Mouse (Mus musculus): ENCODE measurements around the gene Olfr1283. TPM values are rescaled to one million over a fixed set of nuclear protein-coding genes. Genes with fewer than 3 reads are reported as not detected.
"Not testable (repeated sequence)": the region's sequence is repeated elsewhere in the genome, so short reads cannot be mapped to it uniquely, and the experiment has no call there.

Gene Olfr1283
- not detected in 2 replicates for polyA plus RNA-seq (2015; fragmentation: Nextera tagmentation; extraction: Ambion mirVana)

DNA sequence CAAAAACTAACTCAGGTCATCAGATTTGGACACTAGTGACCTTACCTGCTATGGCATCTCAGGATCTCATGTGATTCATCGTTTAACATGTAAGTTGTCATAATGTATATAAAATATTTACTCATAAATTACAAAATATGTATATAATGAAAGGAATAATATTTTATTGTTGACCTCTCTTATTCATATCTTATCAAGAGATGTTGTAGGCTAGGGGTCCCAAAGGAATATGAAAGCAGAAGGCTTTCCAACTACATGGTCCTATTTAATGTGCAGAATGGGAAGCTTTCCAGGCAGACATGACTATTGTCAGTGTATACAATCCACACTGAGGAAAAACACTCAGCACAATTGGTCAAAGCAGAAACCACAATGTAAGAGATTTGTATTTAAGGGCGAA, at the start of gene Olfr1283:
Gene Olfr1283 (plus strand): TSS at position 301 of the 400 bp plus-strand sequence.
- 69% methylated on average over 2 of the region's 2 CpGs for WGBS
- Histone ChIP-seq H3K36me3 (ENCODE audit: control insufficient read depth, insufficient read depth, low read length) (no peaks in the 10 kb centered on the region), H3K4me1 (replicated peaks; ENCODE audit: control insufficient read depth, insufficient read depth) (no peaks in the 10 kb centered on the region), H3K4me3 (ENCODE audit: low read depth, low read length) (no peak within 1 kb of the TSS), H3K4me2 (replicated peaks; ENCODE audit: low read depth) (no peak within 1 kb of the TSS), H3K9ac (ENCODE audit: low read length) (no peak within 1 kb of the TSS), H3K9me3 (ENCODE audit: control insufficient read depth, low read length) (no peaks in the 10 kb centered on the region), H3K27ac (replicated peaks) (no peak within 1 kb of the TSS), H3K27me3 (ENCODE audit: control insufficient read depth, insufficient read depth, low read length) (no peaks in the 10 kb centered on the region)
- DNase-seq (ENCODE audit: low spot score): no peak
- TF ChIP-seq CTCF (IDR thresholded peaks at IDR 0.05; ENCODE audit: low read depth): no peak
- no peak for TF ChIP-seq EP300 (optimal IDR thresholded peaks at IDR 0.05)
- ATAC-seq (ENCODE audit: low FRiP score, low TSS enrichment): no peak

DNA sequence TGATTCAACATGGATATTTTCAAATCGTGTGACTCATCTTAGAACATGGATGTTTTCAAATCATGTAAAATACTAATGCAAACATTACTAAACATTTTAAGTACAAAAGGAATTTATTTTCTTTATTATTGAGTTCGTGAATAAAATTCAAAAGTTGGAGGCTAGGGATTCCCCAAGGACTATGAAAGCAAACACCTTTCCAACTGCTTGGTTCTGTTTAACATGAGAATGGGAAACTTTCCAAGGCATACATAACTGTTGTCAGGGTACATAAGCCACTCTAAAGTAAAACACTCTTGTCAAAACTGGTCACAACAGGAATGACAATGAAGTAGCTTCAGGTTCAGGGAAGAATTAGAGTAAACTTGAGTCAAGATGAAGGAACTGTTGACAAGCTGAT, 40.4 kb upstream of the Olfr1283 start, which contains the start of gene Olfr1281:
Gene Olfr1281 (plus strand): TSS at position 301 of the 400 bp plus-strand sequence.
- no peak for TF ChIP-seq EP300 (optimal IDR thresholded peaks at IDR 0.05)
- no peak for DNase-seq (ENCODE audit: low spot score)
- no peak within 1 kb of the TSS for H3K9ac ChIP-seq (ENCODE audit: low read length)
- H3K27ac ChIP-seq (replicated peaks): no peak within 1 kb of the TSS
- H3K27me3 ChIP-seq (ENCODE audit: control insufficient read depth, insufficient read depth, low read length): no peaks in the 10 kb centered on the region
- H3K36me3 ChIP-seq (ENCODE audit: control insufficient read depth, insufficient read depth, low read length): no peaks in the 10 kb centered on the region
- 50% methylated on average over 2 of the region's 2 CpGs for WGBS
- no peak for ATAC-seq (ENCODE audit: low FRiP score, low TSS enrichment)
- no peaks in the 10 kb centered on the region for H3K9me3 ChIP-seq (ENCODE audit: control insufficient read depth, low read length)
- no peaks in the 10 kb centered on the region for H3K4me1 ChIP-seq (replicated peaks; ENCODE audit: control insufficient read depth, insufficient read depth)
- H3K4me3 ChIP-seq (ENCODE audit: low read depth, low read length): no peak within 1 kb of the TSS
- H3K4me2 ChIP-seq (replicated peaks; ENCODE audit: low read depth): no peak within 1 kb of the TSS

DNA sequence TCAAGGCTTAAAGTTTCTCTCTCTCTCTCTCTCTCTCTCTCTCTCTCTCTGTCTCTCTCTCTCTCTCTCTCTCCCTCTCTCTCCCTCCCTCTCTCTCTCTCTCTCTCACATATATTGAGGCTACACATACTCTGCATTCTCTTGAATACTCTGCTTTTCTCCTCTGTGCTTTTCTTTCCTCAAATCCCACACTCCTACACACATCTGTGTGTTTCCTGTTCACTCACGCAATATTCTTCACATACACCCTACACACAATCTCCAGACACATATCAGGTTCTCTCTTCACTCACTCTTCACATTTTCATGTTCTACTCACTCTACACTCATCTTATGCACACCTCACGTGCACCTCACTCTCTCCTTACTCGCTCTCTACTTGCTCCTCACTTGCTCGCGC, 32.9 kb upstream of the Olfr1283 start:
- H3K4me2 ChIP-seq (replicated peaks; ENCODE audit: low read depth); H3K27me3 ChIP-seq (ENCODE audit: control insufficient read depth, insufficient read depth, low read length); H3K36me3 ChIP-seq (ENCODE audit: control insufficient read depth, insufficient read depth, low read length); ATAC-seq (ENCODE audit: low FRiP score, low TSS enrichment); H3K4me3 ChIP-seq (ENCODE audit: low read depth, low read length); H3K9ac ChIP-seq (ENCODE audit: low read length); DNase-seq (ENCODE audit: low spot score); H3K9me3 ChIP-seq (ENCODE audit: control insufficient read depth, low read length); H3K27ac ChIP-seq (replicated peaks); H3K4me1 ChIP-seq (replicated peaks; ENCODE audit: control insufficient read depth, insufficient read depth): not testable (repeated sequence)
- 88% methylated on average over 5 of the region's 5 CpGs for WGBS

DNA sequence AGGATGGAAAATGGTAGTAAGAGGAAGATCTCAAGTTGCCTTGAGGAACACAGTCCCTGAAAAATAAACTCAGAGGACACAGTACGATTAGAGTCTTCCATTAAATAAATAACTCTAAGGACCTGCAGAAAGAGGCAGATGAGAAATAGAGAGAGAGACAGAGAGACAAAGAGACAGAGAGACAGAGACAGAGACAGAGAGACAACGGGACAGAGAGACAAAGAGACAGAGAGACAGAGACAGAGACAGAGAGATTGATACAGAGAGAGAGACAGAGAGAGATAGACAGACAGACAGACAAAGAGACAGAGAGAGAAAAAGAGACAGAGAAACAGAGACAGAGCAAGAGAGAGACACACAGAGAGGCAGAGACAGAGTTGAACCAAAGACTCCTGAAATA, 30.6 kb upstream of the Olfr1283 start, which contains the start of gene Olfr1282:
Gene Olfr1282 (minus strand): TSS at position 101 of the 400 bp plus-strand sequence.
- Histone ChIP-seq H3K36me3 (ENCODE audit: control insufficient read depth, insufficient read depth, low read length) (no peaks in the 10 kb centered on the region), H3K4me3 (ENCODE audit: low read depth, low read length) (no peak within 1 kb of the TSS), H3K4me2 (replicated peaks; ENCODE audit: low read depth) (no peak within 1 kb of the TSS), H3K9me3 (ENCODE audit: control insufficient read depth, low read length) (no peaks in the 10 kb centered on the region), H3K27ac (replicated peaks) (no peak within 1 kb of the TSS), H3K9ac (ENCODE audit: low read length) (no peak within 1 kb of the TSS), H3K4me1 (replicated peaks; ENCODE audit: control insufficient read depth, insufficient read depth) (no peaks in the 10 kb centered on the region), H3K27me3 (ENCODE audit: control insufficient read depth, insufficient read depth, low read length) (no peaks in the 10 kb centered on the region)
- ATAC-seq (ENCODE audit: low FRiP score, low TSS enrichment): no peak
- no peak for DNase-seq (ENCODE audit: low spot score)
- TF ChIP-seq EP300 (optimal IDR thresholded peaks at IDR 0.05) (no peak), CTCF (IDR thresholded peaks at IDR 0.05; ENCODE audit: low read depth) (no peak)
- 63% methylated on average over 2 of the region's 2 CpGs for WGBS

DNA sequence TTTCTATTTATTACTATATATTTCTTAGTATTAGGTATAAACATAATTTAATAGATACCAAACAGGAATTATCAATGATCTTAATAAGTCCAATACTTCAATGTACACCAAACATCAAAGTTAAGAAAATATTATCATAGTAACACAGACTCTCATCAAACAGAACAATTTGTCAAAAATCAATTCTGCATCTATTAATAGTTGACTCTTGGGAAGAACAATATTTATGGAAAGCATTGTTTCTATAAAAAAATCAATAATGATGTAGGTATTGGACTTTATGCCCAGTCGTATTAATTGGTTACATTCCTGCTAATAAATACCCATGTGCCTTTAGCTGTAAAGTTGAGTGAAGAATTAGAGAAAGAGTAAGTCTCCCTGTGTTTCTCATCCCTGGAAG, 8.6 kb downstream of the Olfr1283 start, which contains the start of gene Olfr1284:
Gene Olfr1284 (plus strand): TSS at position 301 of the 400 bp plus-strand sequence.
- DNase-seq (ENCODE audit: low spot score) (no peak), ATAC-seq (ENCODE audit: low FRiP score, low TSS enrichment) (no peak)
- Histone ChIP-seq H3K4me3 (ENCODE audit: low read depth, low read length) (no peak within 1 kb of the TSS), H3K4me2 (replicated peaks; ENCODE audit: low read depth) (no peak within 1 kb of the TSS), H3K27me3 (ENCODE audit: control insufficient read depth, insufficient read depth, low read length) (no peaks in the 10 kb centered on the region), H3K4me1 (replicated peaks; ENCODE audit: control insufficient read depth, insufficient read depth) (no peaks in the 10 kb centered on the region), H3K9ac (ENCODE audit: low read length) (no peak within 1 kb of the TSS), H3K36me3 (ENCODE audit: control insufficient read depth, insufficient read depth, low read length) (no peaks in the 10 kb centered on the region), H3K27ac (replicated peaks) (no peak within 1 kb of the TSS), H3K9me3 (ENCODE audit: control insufficient read depth, low read length) (no peaks in the 10 kb centered on the region)
- TF ChIP-seq EP300 (optimal IDR thresholded peaks at IDR 0.05) (no peak), CTCF (IDR thresholded peaks at IDR 0.05; ENCODE audit: low read depth) (no peak)
- WGBS: 86% methylated on average over 1 of the region's 1 CpGs

Other genes starting within 250 kb of the Olfr1283 start
- gene Gm15130, start 213.9 kb upstream of the Olfr1283 start, polyA plus RNA-seq (2015; fragmentation: Nextera tagmentation; extraction: Ambion mirVana): not detected in 2 replicates
- not detected in 2 replicates for gene 4930430A15Rik, start 137.2 kb upstream of the Olfr1283 start, polyA plus RNA-seq (2015; fragmentation: Nextera tagmentation; extraction: Ambion mirVana)
- not detected in 2 replicates for gene Olfr1275, start 131.5 kb upstream of the Olfr1283 start, polyA plus RNA-seq (2015; fragmentation: Nextera tagmentation; extraction: Ambion mirVana)
- not detected in 2 replicates for gene Olfr1276, start 112.3 kb upstream of the Olfr1283 start, polyA plus RNA-seq (2015; fragmentation: Nextera tagmentation; extraction: Ambion mirVana)
- gene Olfr1277, start 92.7 kb upstream of the Olfr1283 start, polyA plus RNA-seq (2015; fragmentation: Nextera tagmentation; extraction: Ambion mirVana): 0.01 TPM in 1 of 2 replicates, not detected in the other
- gene Olfr1278, start 76.7 kb upstream of the Olfr1283 start, polyA plus RNA-seq (2015; fragmentation: Nextera tagmentation; extraction: Ambion mirVana): not detected in 2 replicates
- gene Olfr1279, start 66.2 kb upstream of the Olfr1283 start, polyA plus RNA-seq (2015; fragmentation: Nextera tagmentation; extraction: Ambion mirVana): not detected in 2 replicates
- not detected in 2 replicates for gene Olfr1280, start 52.8 kb upstream of the Olfr1283 start, polyA plus RNA-seq (2015; fragmentation: Nextera tagmentation; extraction: Ambion mirVana)
- not detected in 2 replicates for gene Olfr1281, start 40.3 kb upstream of the Olfr1283 start, polyA plus RNA-seq (2015; fragmentation: Nextera tagmentation; extraction: Ambion mirVana)
- gene Olfr1282, start 30.7 kb upstream of the Olfr1283 start, polyA plus RNA-seq (2015; fragmentation: Nextera tagmentation; extraction: Ambion mirVana): not detected in 2 replicates
- not detected in 2 replicates for gene Olfr1284, start 8.7 kb downstream of the Olfr1283 start, polyA plus RNA-seq (2015; fragmentation: Nextera tagmentation; extraction: Ambion mirVana)
- not detected in 2 replicates for gene Olfr1286, start 56.3 kb downstream of the Olfr1283 start, polyA plus RNA-seq (2015; fragmentation: Nextera tagmentation; extraction: Ambion mirVana)
- not detected in 2 replicates for gene Olfr1287, start 82.4 kb downstream of the Olfr1283 start, polyA plus RNA-seq (2015; fragmentation: Nextera tagmentation; extraction: Ambion mirVana)
- gene Olfr1288, start 107.3 kb downstream of the Olfr1283 start, polyA plus RNA-seq (2015; fragmentation: Nextera tagmentation; extraction: Ambion mirVana): not detected in 2 replicates
- not detected in 2 replicates for gene Olfr1289, start 114.0 kb downstream of the Olfr1283 start, polyA plus RNA-seq (2015; fragmentation: Nextera tagmentation; extraction: Ambion mirVana)
- gene Olfr1290, start 127.0 kb downstream of the Olfr1283 start, polyA plus RNA-seq (2015; fragmentation: Nextera tagmentation; extraction: Ambion mirVana): not detected in 2 replicates
- 0.02 TPM in 1 of 2 replicates, not detected in the other for gene Olfr1291-ps1, start 130.4 kb downstream of the Olfr1283 start, polyA plus RNA-seq (2015; fragmentation: Nextera tagmentation; extraction: Ambion mirVana)
- gene Olfr1293-ps, start 158.4 kb downstream of the Olfr1283 start, polyA plus RNA-seq (2015; fragmentation: Nextera tagmentation; extraction: Ambion mirVana): not detected in 2 replicates
- not detected in 2 replicates for gene Olfr1294, start 173.5 kb downstream of the Olfr1283 start, polyA plus RNA-seq (2015; fragmentation: Nextera tagmentation; extraction: Ambion mirVana)
- not detected in 2 replicates for gene Olfr1295, start 202.9 kb downstream of the Olfr1283 start, polyA plus RNA-seq (2015; fragmentation: Nextera tagmentation; extraction: Ambion mirVana)

Measured in stomach, postnatal 0 days (tissue).